Mouse (Mus musculus) central nervous system, embryonic 18 days (tissue): ENCODE results near the gene Vwce. TPM values are rescaled to one million over a fixed set of nuclear protein-coding genes. Genes with fewer than 3 reads are reported as not detected.

ENCODE experiments used
- polyA plus RNA-seq: library from polyadenylated mRNA; depleted of rRNA; stranded (reverse); fragments of >200 nt; gene quantifications from 2 replicates; pipeline ENCODE4 v1.2.3, GENCODE M21; 2012; rRNA removed

Vwce gene
- 2.3 and 3.2 TPM in 2 replicates for polyA plus RNA-seq

GRCm38 (mm10) chr19:10634106-10634871, at the start of gene Vwce:
Gene Vwce, plus strand, starts transcription at chr19:10634213.

GRCm38 (mm10) chr19:10605293-10605900, 28.6 kb upstream of the Vwce start, which contains the start of the genes Ddb1 and Tkfc:
Gene Ddb1, plus strand, starts transcription at chr19:10605327.
Gene Tkfc, minus strand, starts transcription at chr19:10605654.

GRCm38 (mm10) chr19:10677915-10678771, 44.1 kb downstream of the Vwce start, which contains the start of gene Pga5:
Gene Pga5, minus strand, starts transcription at chr19:10678071.

GRCm38 (mm10) chr19:10688537-10689352, 54.7 kb downstream of the Vwce start, which contains the start of gene Vps37c:
Gene Vps37c, plus strand, starts transcription at chr19:10688735.

Other genes with a start within 250 kb of the Vwce start
- gene Syt7, start 245.1 kb upstream of the Vwce start, polyA plus RNA-seq = 81.5 and 88.2 TPM in 2 replicates
- gene Lrrc10b, start 176.7 kb upstream of the Vwce start, polyA plus RNA-seq = 2.8 and 2.9 TPM in 2 replicates
- gene Ppp1r32, start 151.3 kb upstream of the Vwce start, polyA plus RNA-seq = 2.7 and 3.7 TPM in 2 replicates
- gene Cpsf7, start 108.9 kb upstream of the Vwce start, polyA plus RNA-seq = 103 and 104 TPM in 2 replicates
- gene Sdhaf2, start 108.1 kb upstream of the Vwce start, polyA plus RNA-seq = 50.7 and 54.6 TPM in 2 replicates
- 49.2 and 51.5 TPM in 2 replicates for gene Tmem216, start 78.0 kb upstream of the Vwce start, polyA plus RNA-seq
- gene Cyb561a3, start 57.0 kb upstream of the Vwce start, polyA plus RNA-seq = 27.3 and 27.8 TPM in 2 replicates
- gene Tmem138, start 56.9 kb upstream of the Vwce start, polyA plus RNA-seq = 29.2 and 29.8 TPM in 2 replicates
- gene Ddb1, start 28.9 kb upstream of the Vwce start, polyA plus RNA-seq = 180 TPM in 2 replicates
- 30.3 and 31.9 TPM in 2 replicates for gene Tkfc, start 28.6 kb upstream of the Vwce start, polyA plus RNA-seq
- 0.05 TPM in 1 of 2 replicates, not detected in the other for gene Pga5, start 43.9 kb downstream of the Vwce start, polyA plus RNA-seq
- 19.8 and 21.0 TPM in 2 replicates for gene Vps37c, start 54.5 kb downstream of the Vwce start, polyA plus RNA-seq
- gene Cd5, start 104.8 kb downstream of the Vwce start, polyA plus RNA-seq = 0.13 and 0.15 TPM in 2 replicates
- 0.03 and 0.06 TPM in 2 replicates for gene Cd6, start 195.8 kb downstream of the Vwce start, polyA plus RNA-seq
- 0.78 and 0.83 TPM in 2 replicates for gene Slc15a3, start 205.5 kb downstream of the Vwce start, polyA plus RNA-seq
- gene Tmem132a, start 235.7 kb downstream of the Vwce start, polyA plus RNA-seq = 219 and 221 TPM in 2 replicates
- gene Tmem109, start 247.8 kb downstream of the Vwce start, polyA plus RNA-seq = 40.8 and 44.3 TPM in 2 replicates